Mouse (Mus musculus): ENCODE data around the gene 4931428L18Rik. TPM values are rescaled to one million over a fixed set of nuclear protein-coding genes. Genes with fewer than 3 reads are reported as not detected.
"Not testable (repeated sequence)": the region's sequence is repeated elsewhere in the genome, so short reads cannot be mapped to it uniquely, and the experiment has no call there.

4931428L18Rik gene
- total and polyA plus RNA-seq, 2 experiments from 2014 or later = not detected

GRCm38 (mm10) chr1:31015261-31015660 is 207.2 kb downstream of the 4931428L18Rik start:
- Histone ChIP-seq H3K27me3 (ENCODE audit: insufficient read depth, low read length) (no peaks in the 10 kb centered on the region), H3K4me3 (ENCODE audit: low read depth, low read length) (no peak overlapping the region), H3K9ac (replicated peaks; ENCODE audit: low read length, poor library complexity, severe bottlenecking) (no peak overlapping the region), H3K9me3 (ENCODE audit: low read length) (no peaks in the 10 kb centered on the region), H3K4me2 (ENCODE audit: low read depth, low read length, poor library complexity, severe bottlenecking) (no peak overlapping the region), H3K36me3 (ENCODE audit: insufficient read depth, low read length) (no peaks in the 10 kb centered on the region), H3K27ac (ENCODE audit: low read depth, low read length) (no peak overlapping the region), H3K4me1 (ENCODE audit: insufficient read depth, low read length) (no peaks in the 10 kb centered on the region)
- ATAC-seq (ENCODE audit: low FRiP score) = no peak
- DNase-seq (ENCODE audit: low spot score) = no peak
- TF ChIP-seq CTCF (IDR thresholded peaks at IDR 0.05) = no peak
- WGBS = 78% methylated on average over 2 of the region's 2 CpGs

DNA sequence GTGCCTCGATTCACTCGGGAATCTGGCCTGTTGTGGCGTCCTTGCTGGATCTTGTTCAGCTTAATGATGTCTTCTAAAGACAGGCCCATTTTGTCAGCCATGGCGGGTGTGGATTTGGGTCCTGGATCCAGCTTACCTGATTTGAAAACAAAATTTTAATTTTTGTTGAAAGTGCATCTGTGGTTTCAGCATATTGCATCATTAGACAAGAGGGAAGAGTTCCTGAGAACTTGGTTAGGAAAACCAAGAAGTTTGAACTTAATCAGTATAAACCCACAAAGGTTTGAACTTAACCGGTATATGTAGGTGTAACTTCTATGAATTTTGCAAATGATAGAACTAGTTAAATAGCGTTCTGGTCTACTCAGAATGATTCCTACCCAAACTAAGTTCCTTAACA is 244.6 kb downstream of the 4931428L18Rik start, which contains the start of gene AC153137.1:
Gene AC153137.1 (minus strand): TSS at position 101 of the 400 bp plus-strand sequence.
- not testable (repeated sequence) for H3K4me2 ChIP-seq (ENCODE audit: low read depth, low read length, poor library complexity, severe bottlenecking); H3K9ac ChIP-seq (replicated peaks; ENCODE audit: low read length, poor library complexity, severe bottlenecking); H3K4me3 ChIP-seq (ENCODE audit: low read depth, low read length); H3K27me3 ChIP-seq (ENCODE audit: insufficient read depth, low read length); H3K27ac ChIP-seq (ENCODE audit: low read depth, low read length); H3K4me1 ChIP-seq (ENCODE audit: insufficient read depth, low read length); ATAC-seq (ENCODE audit: low FRiP score); H3K36me3 ChIP-seq (ENCODE audit: insufficient read depth, low read length); H3K9me3 ChIP-seq (ENCODE audit: low read length); DNase-seq (ENCODE audit: low spot score)
- 92% methylated on average over 5 of the region's 6 CpGs for WGBS

DNA sequence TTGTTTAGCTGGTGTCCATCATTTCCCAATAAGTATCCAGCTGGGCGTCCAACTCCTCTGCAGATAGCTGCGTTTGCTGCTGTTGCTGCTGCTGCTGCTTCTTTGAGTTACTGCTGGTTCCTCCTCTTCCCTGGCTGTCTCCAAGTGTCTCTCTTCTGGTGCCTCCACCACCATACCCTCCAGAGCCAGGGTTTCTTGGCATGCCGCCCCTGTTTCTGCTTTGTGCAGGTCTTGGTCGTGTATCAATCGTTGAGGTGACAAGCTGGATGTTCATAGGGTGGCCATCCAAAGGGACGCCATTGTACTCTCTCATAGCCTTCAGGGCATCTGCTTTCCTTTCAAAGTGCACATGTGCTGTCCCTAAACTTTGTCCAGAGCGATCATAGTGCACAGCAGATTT is 245.2 kb downstream of the 4931428L18Rik start:
- 94% methylated on average over 7 of the region's 7 CpGs for WGBS
- H3K4me2 ChIP-seq (ENCODE audit: low read depth, low read length, poor library complexity, severe bottlenecking); H3K4me3 ChIP-seq (ENCODE audit: low read depth, low read length); H3K9me3 ChIP-seq (ENCODE audit: low read length); DNase-seq (ENCODE audit: low spot score); H3K36me3 ChIP-seq (ENCODE audit: insufficient read depth, low read length); H3K27ac ChIP-seq (ENCODE audit: low read depth, low read length); ATAC-seq (ENCODE audit: low FRiP score); H3K4me1 ChIP-seq (ENCODE audit: insufficient read depth, low read length); H3K9ac ChIP-seq (replicated peaks; ENCODE audit: low read length, poor library complexity, severe bottlenecking); H3K27me3 ChIP-seq (ENCODE audit: insufficient read depth, low read length): not testable (repeated sequence)

GRCm38 (mm10) chr1:30951795-30952194 is 270.7 kb downstream of the 4931428L18Rik start:
- 85% methylated on average over 2 of the region's 2 CpGs for WGBS
- no peak for DNase-seq (ENCODE audit: low spot score)
- ATAC-seq (ENCODE audit: low FRiP score) = no peak

GRCm38 (mm10) chr1:30950456-30950835 is 272.0 kb downstream of the 4931428L18Rik start:
- no peak for TF ChIP-seq CTCF (IDR thresholded peaks at IDR 0.05)
- Histone ChIP-seq H3K9ac (replicated peaks; ENCODE audit: low read length, poor library complexity, severe bottlenecking) (peak overlapping the region; percentile 72; the same call in 1 of the 2 replicates), H3K4me3 (ENCODE audit: low read depth, low read length) (peak overlapping the region; percentile 95), H3K9me3 (ENCODE audit: low read length) (no peaks in the 10 kb centered on the region), H3K36me3 (ENCODE audit: insufficient read depth, low read length) (no peaks in the 10 kb centered on the region), H3K27ac (ENCODE audit: low read depth, low read length) (peak overlapping the region; percentile 99), H3K27me3 (ENCODE audit: insufficient read depth, low read length) (no peaks in the 10 kb centered on the region), H3K4me1 (ENCODE audit: insufficient read depth, low read length) (peaks cover 4% of the 10 kb centered on the region; the same call in 1 of the 2 replicates), H3K4me2 (ENCODE audit: low read depth, low read length, poor library complexity, severe bottlenecking) (peak overlapping the region; percentile 49)
- ATAC-seq (ENCODE audit: low FRiP score) (no peak), DNase-seq (ENCODE audit: low spot score) (no peak)
- WGBS = 34% methylated on average over 5 of the region's 5 CpGs

More at GRCm38 (mm10) chr1:30951795-30952194, 270.7 kb downstream of the 4931428L18Rik start:
- H3K9ac ChIP-seq (replicated peaks; ENCODE audit: low read length, poor library complexity, severe bottlenecking) = no peak overlapping the region
- H3K9me3 ChIP-seq (ENCODE audit: low read length) = no peaks in the 10 kb centered on the region
- no peak overlapping the region for H3K4me2 ChIP-seq (ENCODE audit: low read depth, low read length, poor library complexity, severe bottlenecking)
- TF ChIP-seq CTCF (IDR thresholded peaks at IDR 0.05) = no peak
- no peaks in the 10 kb centered on the region for H3K36me3 ChIP-seq (ENCODE audit: insufficient read depth, low read length)
- no peaks in the 10 kb centered on the region for H3K27me3 ChIP-seq (ENCODE audit: insufficient read depth, low read length)
- H3K27ac ChIP-seq (ENCODE audit: low read depth, low read length) = no peak overlapping the region
- H3K4me3 ChIP-seq (ENCODE audit: low read depth, low read length) = no peak overlapping the region
- H3K4me1 ChIP-seq (ENCODE audit: insufficient read depth, low read length) = peaks cover 4% of the 10 kb centered on the region; the same call in 1 of the 2 replicates

DNA sequence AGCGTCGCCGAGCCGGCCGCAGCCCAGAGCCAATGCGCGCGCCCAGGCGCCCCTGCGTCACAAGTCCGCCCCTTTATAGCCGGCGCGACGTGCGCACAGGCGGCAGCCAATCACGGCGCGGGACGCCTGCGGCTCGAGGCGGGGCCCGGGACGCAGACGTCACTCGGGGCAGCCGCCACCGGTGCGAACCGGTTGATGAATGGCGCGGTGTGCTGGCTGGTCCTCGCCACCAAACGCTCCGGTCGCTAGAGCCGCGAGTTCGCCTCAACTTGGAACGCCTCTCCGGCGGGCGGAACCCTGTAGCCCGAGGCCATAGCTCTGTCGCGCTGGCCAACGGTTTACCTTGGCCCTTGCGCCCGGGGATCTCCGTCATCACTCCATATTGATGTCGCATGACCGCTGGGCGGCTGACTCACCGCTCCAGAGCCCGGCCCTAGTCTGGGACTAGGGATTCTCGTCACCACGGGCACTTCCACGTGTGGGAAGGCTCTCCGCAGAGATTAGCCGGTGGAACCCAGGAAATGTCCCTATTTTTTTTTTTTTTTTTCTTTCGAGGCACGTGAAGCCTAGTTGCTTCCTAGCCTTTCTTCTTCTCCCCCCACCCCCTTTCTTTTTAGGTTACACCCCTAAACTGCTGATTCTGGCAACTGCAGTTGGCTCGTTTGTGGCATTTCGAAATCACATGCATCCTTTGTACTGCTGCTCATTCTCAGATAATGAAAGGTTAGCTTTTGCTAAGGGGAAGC is 272.6 kb downstream of the 4931428L18Rik start:
- H3K27me3 ChIP-seq (ENCODE audit: insufficient read depth, low read length) = no peaks in the 10 kb centered on the region
- TF ChIP-seq CTCF (IDR thresholded peaks at IDR 0.05) = peak; percentile 32; the same call in 1 of the 2 replicates
- peak overlapping the region; percentile 95 for H3K9ac ChIP-seq (replicated peaks; ENCODE audit: low read length, poor library complexity, severe bottlenecking)
- H3K4me2 ChIP-seq (ENCODE audit: low read depth, low read length, poor library complexity, severe bottlenecking) = peak overlapping the region; percentile 49
- peaks cover 4% of the 10 kb centered on the region; the same call in 1 of the 2 replicates for H3K36me3 ChIP-seq (ENCODE audit: insufficient read depth, low read length)
- H3K27ac ChIP-seq (ENCODE audit: low read depth, low read length) = peak overlapping the region; percentile 99
- H3K4me1 ChIP-seq (ENCODE audit: insufficient read depth, low read length) = peaks cover 4% of the 10 kb centered on the region; the same call in 1 of the 2 replicates
- ATAC-seq (ENCODE audit: low FRiP score) (peak; percentile 99), DNase-seq (ENCODE audit: low spot score) (peak; percentile 99)
- H3K4me3 ChIP-seq (ENCODE audit: low read depth, low read length) = peak overlapping the region; percentile 95
- WGBS = under 1% methylated on average over 56 of the region's 66 CpGs
- H3K9me3 ChIP-seq (ENCODE audit: low read length) = no peaks in the 10 kb centered on the region

All from midbrain, postnatal 0 days (tissue).